Mouse (Mus musculus): ENCODE measurements at regions not wholly inside any gene's neighbourhood (a gene's known extent, or its start where the extent isn't known, plus 50 kb on each side); places are given as distances from the start of the nearest gene placed in this dataset.

DNA sequence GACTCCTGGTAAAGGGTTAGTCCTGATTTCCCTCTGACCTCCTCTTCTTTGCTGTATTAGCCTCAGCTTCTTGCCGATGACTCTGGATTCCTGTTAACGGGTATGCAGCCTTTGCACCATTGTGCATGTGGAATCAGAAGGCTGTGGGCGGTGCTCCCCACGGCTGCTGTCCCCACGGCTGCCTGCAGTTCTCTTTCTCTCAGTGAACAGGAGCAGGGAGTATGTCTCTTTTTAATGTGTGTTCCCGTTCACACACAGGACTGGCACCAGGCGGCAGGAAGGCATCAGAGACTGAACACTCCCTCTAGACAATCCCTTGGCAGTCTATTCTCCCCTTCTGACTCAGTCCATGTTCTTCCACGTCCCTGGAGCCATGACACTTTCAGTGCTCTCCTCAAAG lies 178.9 kb downstream of the Zfp326 start:
- DNase-seq (ENCODE audit: low read depth): no peak

DNA sequence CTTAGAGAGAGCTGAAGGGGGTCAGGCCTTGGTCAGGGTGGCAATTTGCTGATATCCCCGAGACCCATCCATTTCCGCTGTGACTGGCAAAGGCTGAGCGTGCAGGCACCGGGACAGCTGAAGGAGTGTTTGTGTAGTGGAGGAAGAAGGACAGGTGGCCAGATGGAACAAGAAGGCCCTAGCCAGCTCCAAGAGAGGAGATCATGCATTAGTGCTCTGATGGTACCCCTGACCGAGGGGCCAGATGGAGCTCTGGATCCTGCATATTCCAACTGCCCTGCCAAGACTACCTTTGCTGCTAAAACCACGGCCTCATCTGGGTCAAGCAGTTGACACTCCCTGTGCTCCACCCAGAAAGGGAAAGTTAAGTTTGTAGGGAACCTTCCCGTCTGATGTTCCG lies 174.7 kb downstream of the Zfp326 start:
- DNase-seq (ENCODE audit: low read depth): no peak

DNA sequence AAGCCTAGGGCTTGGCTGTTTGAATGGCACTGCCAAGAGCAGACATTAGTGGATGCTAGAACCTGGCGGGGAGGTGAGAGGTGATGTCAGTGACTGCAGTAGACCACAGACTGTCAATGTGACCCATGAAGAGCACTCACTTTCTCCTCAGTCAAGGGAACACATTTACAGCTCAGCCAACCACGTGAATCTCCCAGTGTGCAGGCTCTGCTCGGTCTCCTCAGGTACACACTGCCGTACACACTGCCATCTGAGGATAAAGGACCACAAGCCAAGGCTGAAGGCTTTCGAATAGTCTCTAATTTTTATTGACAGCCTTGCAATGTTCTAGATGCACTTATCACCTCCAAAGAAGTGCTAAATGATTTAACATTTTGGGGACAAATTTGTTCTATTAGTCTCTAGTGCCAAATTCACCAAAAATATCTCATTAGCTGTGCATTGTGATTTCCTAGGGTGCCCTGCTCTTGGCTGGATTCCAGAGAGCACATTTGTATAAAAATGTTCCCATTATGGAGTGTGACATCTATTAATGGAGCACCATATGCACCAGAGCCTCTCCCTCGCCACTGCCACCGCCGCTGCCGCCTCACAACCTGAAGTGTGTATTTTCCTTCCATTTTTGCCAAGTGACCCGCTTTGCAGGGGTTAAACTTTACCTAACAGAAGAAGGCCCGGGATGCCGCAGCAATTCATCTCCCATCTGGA lies 168.7 kb downstream of the Zfp326 start:
- no peak for DNase-seq (ENCODE audit: low read depth)

DNA sequence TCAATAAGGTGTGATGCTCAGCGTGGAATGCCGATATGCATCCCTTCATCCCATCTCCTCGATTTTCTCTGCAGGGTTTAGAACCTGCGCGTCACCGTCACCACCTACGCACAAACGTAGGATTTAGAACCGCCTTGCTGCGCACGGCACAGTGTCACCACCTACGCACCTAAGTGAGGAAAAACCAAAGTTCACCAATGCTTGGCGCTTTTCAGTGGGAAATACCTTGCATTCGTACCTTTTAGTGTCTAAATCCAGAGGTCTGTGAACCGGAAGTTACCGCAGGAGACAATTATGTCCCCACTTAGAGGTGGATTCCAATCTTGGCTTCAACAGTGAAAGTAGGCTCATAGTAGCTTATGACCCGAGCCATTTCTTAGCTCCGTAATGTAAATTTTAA lies 162.0 kb downstream of the Zfp326 start:
- DNase-seq (ENCODE audit: low read depth): no peak

DNA sequence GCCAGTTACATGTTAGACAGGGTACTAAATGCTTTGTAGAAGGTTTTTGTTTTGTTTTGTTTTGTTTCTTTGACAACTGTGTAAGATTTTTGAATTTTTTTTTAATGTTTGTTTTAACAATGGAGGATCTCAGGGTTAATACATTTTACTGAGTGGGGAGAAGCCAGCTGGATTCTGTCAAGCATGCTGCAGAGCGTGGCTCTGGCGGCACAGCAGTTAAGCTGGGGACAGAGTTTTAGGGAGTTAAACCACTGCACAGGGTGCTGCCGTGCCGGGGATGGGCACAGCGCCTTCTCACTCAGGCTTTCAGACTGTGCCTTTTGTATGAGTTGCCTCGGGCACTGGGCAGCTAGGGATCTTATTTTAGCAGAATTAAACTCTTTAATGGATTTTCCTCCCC lies 159.8 kb downstream of the Zfp326 start:
- DNase-seq (ENCODE audit: low read depth): no peak

DNA sequence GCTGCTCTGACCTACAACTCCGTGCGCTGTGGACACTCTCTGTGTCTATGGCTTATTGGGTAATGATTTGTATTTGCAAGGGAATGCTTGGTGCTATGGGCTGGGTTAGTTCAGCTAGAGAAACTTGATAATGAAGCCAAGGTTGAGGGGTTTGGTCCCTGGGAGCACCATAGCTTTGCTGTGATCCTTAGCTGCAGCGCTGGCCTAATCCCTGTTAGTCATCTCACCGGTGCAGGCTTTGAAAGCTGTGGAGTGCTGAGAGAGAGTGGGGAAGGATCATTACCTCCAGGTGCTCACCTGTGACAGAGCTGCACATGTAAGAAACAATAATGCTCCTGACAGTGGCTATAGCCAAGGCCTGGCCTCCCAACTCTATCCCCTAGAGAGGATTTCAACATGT lies 156.6 kb downstream of the Zfp326 start:
- DNase-seq (ENCODE audit: low read depth): no peak

- no peak for DNase-seq (ENCODE audit: low read depth)
Measured at GRCm38 (mm10) chr5:106026861-106027260, 150.5 kb downstream of the Zfp326 start.

DNA sequence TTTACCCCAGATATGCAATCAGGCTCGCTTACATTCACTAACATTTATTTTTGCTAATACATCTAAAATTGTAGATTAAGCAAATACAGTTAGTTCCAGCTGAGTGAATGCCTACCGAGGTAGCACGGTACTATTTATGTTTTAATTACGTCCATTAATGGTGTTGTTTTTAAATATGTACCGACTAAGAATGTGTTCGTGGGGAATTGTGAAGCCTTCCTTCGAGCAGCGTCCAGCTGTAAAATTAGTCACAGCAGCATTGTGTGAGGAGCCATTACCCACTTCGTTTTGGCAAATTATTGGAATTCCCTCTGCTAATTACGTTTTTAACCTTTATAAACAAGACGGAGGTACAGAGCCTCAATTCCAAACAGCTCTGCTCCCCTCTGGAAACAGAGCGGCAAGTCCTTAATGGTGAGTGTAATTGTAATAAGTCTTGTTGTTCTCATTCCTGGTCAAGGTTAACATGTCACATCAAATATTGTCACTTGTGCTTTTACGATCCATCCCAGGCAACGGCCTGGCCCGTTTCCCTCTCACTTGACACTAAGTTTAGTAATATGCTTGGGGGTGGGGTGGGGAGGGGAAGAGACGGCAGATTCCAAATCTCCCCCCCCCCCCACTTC lies 128.0 kb downstream of the Zfp326 start:
- DNase-seq (ENCODE audit: low read depth): no peak

- DNase-seq (ENCODE audit: low read depth): no peak
Measured at GRCm38 (mm10) chr5:106003321-106004291, 127.2 kb downstream of the Zfp326 start.

DNA sequence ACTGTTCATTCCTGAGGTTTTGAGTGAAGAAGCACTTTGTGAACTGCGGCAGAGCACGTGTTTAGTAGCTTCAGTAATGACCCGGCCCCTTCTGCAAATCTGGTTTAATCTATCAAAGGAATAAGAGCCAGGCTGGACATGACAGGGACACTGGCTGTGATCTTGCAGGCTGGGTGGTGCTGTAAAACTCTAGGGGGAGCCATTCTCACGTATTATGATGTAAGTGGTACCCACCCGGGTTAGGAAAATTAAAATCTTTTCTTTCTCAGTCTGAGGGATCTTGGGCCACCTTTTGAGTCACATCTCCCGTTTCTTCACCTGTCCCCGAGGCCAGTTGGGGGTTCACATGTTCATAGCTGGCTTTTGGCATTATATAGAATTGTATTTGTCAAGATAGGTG lies 126.0 kb downstream of the Zfp326 start:
- no peak for DNase-seq (ENCODE audit: low read depth)

GRCm38 (mm10) chr5:105994218-105994617 lies 117.9 kb downstream of the Zfp326 start:
- no peak for DNase-seq (ENCODE audit: low read depth)

DNA sequence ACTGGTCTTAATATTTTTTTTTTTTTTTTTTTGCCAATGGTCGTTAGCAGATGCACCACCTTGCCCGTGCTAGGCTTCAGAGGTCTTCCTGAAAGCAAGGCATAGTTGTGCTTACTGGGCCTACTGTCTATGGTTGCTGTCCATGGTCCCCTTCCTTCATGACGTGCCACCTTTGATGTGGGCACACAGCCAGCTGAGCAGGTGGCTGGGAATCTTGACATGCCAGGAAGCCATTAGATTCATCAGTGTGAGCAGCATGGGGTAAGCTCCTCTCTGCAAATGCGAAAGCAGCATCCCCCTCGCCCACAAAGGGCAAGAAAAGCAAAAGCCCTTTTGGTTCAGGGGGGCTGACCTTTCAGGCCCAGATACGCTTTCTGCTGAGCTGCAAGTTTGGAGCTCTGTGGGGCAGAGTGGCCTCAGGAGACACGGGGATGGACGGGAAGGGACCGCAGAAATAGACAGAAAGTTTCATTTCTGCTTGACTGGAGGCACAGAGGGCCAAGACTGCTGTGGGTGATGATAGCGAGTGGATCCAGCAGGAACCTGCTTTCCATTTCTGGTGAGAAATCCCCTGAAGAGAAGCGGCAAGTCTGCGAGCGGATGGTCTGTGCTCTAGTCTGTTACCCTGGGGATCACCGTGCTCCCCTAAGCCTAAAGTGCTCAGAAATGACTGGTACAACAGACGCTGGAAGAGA lies 116.8 kb downstream of the Zfp326 start:
- no peak for DNase-seq (ENCODE audit: low read depth)

DNA sequence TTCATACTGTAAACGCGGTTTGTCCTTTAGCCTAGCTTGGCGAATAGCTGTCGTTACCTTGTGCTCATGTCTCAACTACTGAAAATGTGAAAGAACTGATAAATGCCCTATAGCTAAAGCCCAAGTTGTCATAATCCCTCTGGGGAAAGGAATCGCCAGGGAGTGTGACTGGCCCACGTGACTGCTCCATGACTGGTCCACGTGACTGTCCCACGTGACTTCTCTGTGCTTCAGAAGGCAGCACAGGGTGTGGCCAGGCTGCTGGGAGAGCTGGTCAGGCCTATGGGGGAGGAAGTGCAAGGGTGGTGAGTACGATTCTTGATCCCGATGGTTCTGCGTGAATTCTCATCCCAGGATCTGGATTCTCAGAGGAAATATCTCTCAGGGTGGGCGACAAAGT lies 114.4 kb downstream of the Zfp326 start:
- DNase-seq (ENCODE audit: low read depth): no peak

- DNase-seq (ENCODE audit: low read depth): peak; percentile 9
Measured at GRCm38 (mm10) chr5:105986401-105986800, 110.0 kb downstream of the Zfp326 start.

- DNase-seq (ENCODE audit: low read depth): no peak
Measured at GRCm38 (mm10) chr5:105983131-105983530, 106.8 kb downstream of the Zfp326 start.

DNA sequence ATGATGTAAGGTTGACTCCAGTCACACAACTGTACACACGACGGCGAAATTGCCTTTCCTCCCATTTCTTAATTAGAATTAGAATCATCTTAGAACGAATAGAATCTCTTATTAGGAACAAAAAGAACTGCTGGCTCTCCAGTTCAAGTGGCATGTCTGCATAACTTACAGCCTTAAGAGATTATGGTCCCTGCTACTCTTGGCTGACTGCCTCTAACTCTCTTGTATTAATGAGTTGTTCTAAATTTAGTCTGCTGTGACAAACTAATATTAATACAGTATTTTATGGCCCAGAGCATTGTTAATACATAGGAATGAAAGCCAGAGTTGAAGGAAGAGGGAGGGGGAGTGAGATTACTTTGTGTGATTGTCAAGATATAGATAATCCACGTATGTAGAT lies 100.4 kb downstream of the Zfp326 start:
- no peak for DNase-seq (ENCODE audit: low read depth)

GRCm38 (mm10) chr5:105976076-105976475 lies 99.7 kb downstream of the Zfp326 start:
- DNase-seq (ENCODE audit: low read depth): no peak

GRCm38 (mm10) chr5:105975275-105976011 lies 99.1 kb downstream of the Zfp326 start:
- DNase-seq (ENCODE audit: low read depth): no peak

- DNase-seq (ENCODE audit: low read depth): no peak
Measured at GRCm38 (mm10) chr5:105974576-105975177, 98.3 kb downstream of the Zfp326 start.
